Mouse (Mus musculus) layer of hippocampus, adult 2 months (tissue): Measurements from ENCODE around the gene Sv2c. TPM values are rescaled to one million over a fixed set of nuclear protein-coding genes. Genes with fewer than 3 reads are reported as not detected.
A peak's percentile ranks its signal among the peaks of the same experiment; 100 is the strongest.
"Not testable (repeated sequence)": the region's sequence is repeated elsewhere in the genome, so short reads cannot be mapped to it uniquely, and the experiment has no call there.

Source experiments
- DNase-seq, 2 experiments: peaks; one replicate each; pipeline ENCODE4 v3.0.0; 2022; ENCODE audit warnings: low spot score in 2 of 2
- H3K27ac ChIP-seq: fragments of 200-600 bp; 2 replicates; pipeline ENCODE4 v1.8.1; 2022
- H3K4me3 ChIP-seq: fragments of 200-600 bp; 2 replicates; pipeline ENCODE4 v1.8.1; 2022; ENCODE audit warnings: mild to moderate bottlenecking
- CTCF ChIP-seq: fragments of 200-600 bp; conservative IDR thresholded peaks from 2 replicates; pipeline ENCODE4 v1.8.1; 2022; ENCODE audit warnings: antibody characterized with exemption, mild to moderate bottlenecking, moderate library complexity
- total RNA-seq, 2 experiments: library from RNA; stranded (reverse); gene quantifications; 2 replicates each; pipeline ENCODE4 v1.2.3; 2021

Sv2c gene
- total RNA-seq, 2 experiments from 2014 or later = 15.6 to 16.5 TPM

DNA sequence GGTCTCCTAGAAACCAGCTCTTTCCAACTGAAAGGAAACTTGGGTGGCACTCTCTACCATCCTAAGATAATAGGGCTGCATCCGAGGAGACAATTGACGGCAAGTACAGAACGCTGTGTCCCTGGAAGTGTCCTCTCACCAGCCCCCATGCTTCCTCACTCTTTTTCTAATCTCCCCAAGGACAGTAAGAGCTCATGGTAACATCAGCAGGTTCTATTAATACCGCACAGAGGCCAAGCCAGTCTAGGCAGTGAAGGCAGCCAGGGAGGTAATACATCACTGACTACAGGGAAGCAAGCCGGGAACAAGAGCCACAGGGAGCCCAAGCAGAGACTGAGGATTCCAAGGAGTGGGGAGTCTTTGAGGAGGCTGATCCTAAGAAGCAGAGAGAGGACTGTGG lies 7.4 kb downstream of the Sv2c start:
- Histone ChIP-seq H3K27ac (no peak overlapping the region), H3K4me3 (no peak overlapping the region)
- DNase-seq = no peak
- no peak for TF ChIP-seq CTCF

- no peak overlapping the region for H3K4me3 ChIP-seq
- no peak for TF ChIP-seq CTCF
- H3K27ac ChIP-seq = no peak overlapping the region
- no peak for DNase-seq
These were observed 19.7 kb downstream of the Sv2c start for GRCm38 (mm10) chr13:96112711-96113110.

DNA sequence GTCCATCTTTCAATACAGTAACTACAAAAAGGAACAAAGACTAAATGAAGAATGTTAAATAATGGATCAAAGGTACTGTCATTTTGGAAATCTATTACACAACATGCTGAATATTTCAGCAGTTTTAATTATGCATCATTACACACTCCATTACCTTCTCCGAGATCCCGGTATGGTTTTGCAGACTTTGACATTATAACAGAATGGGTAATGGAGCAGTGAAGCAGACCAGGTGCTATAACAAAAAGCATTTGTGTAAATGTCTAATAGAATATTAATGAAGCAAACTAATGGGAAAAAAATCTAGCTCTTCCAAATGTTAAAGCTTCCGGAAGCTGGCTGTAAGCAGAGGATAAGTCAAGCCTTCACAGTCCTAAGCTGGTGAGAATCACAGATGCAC lies 21.6 kb downstream of the Sv2c start:
- no peak for DNase-seq
- no peak for TF ChIP-seq CTCF
- Histone ChIP-seq H3K27ac (no peak overlapping the region), H3K4me3 (no peak overlapping the region)

DNA sequence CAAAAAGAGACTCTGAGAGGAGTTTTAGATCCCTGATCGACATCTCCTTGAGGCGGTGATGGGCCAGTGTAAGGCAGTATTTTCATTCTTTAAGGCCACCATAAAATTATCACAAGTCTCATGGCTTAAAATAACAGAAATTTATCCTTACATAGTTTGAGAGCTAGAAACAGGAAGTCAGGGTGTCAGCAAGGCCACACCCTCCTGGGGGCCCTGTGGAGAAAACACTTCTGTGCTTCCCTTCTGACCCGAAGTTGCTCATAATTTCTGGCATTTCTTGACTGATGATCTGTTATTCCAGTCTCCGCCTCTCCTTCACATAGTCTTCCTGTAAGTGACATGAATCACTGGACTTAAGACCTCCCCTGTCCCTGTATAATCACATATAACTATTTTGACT lies 26.0 kb downstream of the Sv2c start:
- no peak for TF ChIP-seq CTCF
- Histone ChIP-seq H3K4me3 (no peak overlapping the region), H3K27ac (no peak overlapping the region)
- no peak for DNase-seq

GRCm38 (mm10) chr13:96090929-96091328 lies 41.4 kb downstream of the Sv2c start:
- no peak for DNase-seq
- Histone ChIP-seq H3K4me3 (no peak overlapping the region), H3K27ac (no peak overlapping the region)
- TF ChIP-seq CTCF = no peak

- TF ChIP-seq CTCF = no peak
- H3K27ac ChIP-seq = no peak overlapping the region
- DNase-seq = no peak
- H3K4me3 ChIP-seq = no peak overlapping the region
These were observed 46.6 kb downstream of the Sv2c start for GRCm38 (mm10) chr13:96085581-96086302.

DNA sequence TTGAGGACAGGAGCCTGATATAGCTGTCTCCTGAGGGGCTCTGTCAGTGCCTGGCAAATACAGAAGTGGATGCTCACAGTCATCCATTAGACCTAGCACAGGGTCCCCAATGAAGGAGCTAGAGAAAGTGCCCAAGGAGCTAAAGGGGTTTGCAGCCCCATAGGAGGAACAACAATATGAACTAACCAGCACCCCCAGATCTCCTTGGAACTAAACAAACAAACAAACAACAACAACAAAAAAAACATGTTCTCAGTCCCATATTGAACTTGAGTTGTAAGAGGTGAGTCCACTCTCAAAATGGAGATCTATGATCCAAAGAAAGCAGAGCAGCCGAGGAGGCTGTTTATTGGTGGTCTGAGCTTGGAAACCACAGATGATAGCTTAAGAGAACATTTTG lies 50.6 kb downstream of the Sv2c start, which contains the start of gene Gm17190:
Gm17190 (plus strand) TSS at position 301 of the 400 bp plus-strand sequence.
- H3K27ac ChIP-seq, H3K4me3 ChIP-seq, DNase-seq: not testable (repeated sequence)

DNA sequence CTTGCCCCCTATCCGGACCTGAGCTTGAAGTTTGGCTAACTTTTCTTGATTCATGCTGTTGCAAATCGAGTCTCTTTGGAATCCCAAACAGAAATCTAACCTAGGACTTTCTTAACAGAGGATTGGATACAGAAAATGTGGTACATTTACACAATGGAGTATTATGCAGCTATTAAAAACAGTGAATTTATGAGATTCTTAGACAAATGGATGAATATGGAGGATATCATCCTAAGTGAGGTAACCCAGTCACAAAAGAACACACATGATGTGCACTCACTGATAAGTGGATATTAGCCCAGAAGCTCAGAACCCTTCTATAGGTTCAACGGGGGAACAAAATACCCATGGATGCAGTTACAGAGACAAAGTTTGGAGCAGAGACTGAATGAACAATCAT lies 51.1 kb downstream of the Sv2c start, which contains the start of gene Gm20075:
Gm20075 (minus strand) TSS at position 101 of the 400 bp plus-strand sequence.
- not testable (repeated sequence) for DNase-seq

GRCm38 (mm10) chr13:96073555-96073954 lies 58.8 kb downstream of the Sv2c start:
- Histone ChIP-seq H3K27ac (peak overlapping the region; percentile 51; the same call in 1 of the 2 replicates), H3K4me3 (no peak overlapping the region)
- DNase-seq = no peak
- TF ChIP-seq CTCF = no peak

More for the DNA sequence above, 51.1 kb downstream of the Sv2c start, which contains the start of gene Gm20075:
- H3K4me3 ChIP-seq, H3K27ac ChIP-seq: not testable (repeated sequence)

- Histone ChIP-seq H3K27ac (no peak overlapping the region), H3K4me3 (no peak overlapping the region)
- no peak for TF ChIP-seq CTCF
- no peak for DNase-seq
These were observed 79.6 kb downstream of the Sv2c start for GRCm38 (mm10) chr13:96052755-96053154.

GRCm38 (mm10) chr13:96045396-96045795 lies 87.0 kb downstream of the Sv2c start:
- TF ChIP-seq CTCF = no peak
- DNase-seq = no peak
- H3K27ac ChIP-seq = no peak overlapping the region
- H3K4me3 ChIP-seq = no peak overlapping the region

DNA sequence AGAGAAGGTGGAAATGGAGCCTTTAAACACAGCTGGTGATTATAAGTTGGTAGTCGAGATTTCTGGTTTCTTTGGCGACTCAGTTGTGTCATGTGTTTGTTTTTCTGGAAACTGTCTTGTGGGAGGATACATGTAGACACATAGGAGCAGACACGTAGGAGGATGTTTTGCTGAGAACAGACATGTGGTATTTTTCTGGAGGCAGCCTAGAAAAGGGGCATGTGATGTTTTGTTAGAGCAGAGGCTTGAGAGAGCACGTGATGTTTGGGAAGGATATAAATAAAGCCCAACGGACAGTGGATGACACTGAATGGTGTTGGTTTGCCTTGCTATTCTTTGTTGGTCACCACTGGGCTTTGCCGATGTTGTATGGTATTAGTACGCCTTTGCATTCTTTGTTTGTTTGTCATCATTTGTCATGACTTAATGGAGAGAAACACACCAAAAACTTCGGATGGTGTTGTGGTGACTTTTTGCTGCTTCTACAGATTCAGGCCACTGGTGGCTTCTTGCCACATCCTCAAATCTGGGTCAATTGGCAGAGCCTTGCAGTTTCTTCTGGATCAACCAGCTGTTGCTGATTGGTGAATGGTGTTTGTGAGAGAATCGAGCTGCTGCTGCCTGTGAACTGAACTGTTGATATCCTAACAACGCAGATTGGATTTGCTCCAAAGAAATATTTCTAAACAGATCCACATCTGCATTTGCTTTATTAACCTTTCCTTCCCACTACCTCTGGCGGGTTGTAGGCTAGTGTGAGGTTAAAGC lies 91.9 kb downstream of the Sv2c start:
- DNase-seq = no peak
- Histone ChIP-seq H3K4me3 (no peak overlapping the region), H3K27ac (no peak overlapping the region)
- no peak for TF ChIP-seq CTCF

- H3K27ac ChIP-seq = no peak overlapping the region
- H3K4me3 ChIP-seq = no peak overlapping the region
- TF ChIP-seq CTCF = no peak
- no peak for DNase-seq
These were observed 92.8 kb downstream of the Sv2c start for GRCm38 (mm10) chr13:96039536-96039935.
